Mouse (Mus musculus) kidney, postnatal 0 days (tissue): ENCODE measurements around the gene Dusp19. TPM values are rescaled to one million over a fixed set of nuclear protein-coding genes. Genes with fewer than 3 reads are reported as not detected.

Experiments
- ATAC-seq: fragments of 200-750 bp; cut with Nextera tagmentation; replicated peaks from 2 replicates; pipeline ENCODE4 v1.8.0; 2017; ENCODE audit warnings: low read depth, moderate number of reproducible peaks, moderate TSS enrichment, moderate library complexity; ENCODE audit not compliant: low FRiP score
- DNase-seq: peaks from one replicate; pipeline ENCODE4 v3.0.0-alpha.2; 2016; ENCODE audit warnings: low spot score
- H3K27ac ChIP-seq: fragments of 300-500 bp; sonication (generic); 2 replicates; pipeline ENCODE4 v1.5.1; 2014; ENCODE audit warnings: mild to moderate bottlenecking
- H3K27me3 ChIP-seq: fragments of 300-500 bp; sonication (generic); 2 replicates; pipeline ENCODE4 v1.6.1; 2014; ENCODE audit warnings: low read length, mixed read lengths; ENCODE audit not compliant: insufficient read depth
- H3K36me3 ChIP-seq: fragments of 300-500 bp; sonication (generic); 2 replicates; pipeline ENCODE4 v1.6.1; 2014; ENCODE audit warnings: low read length, mixed read lengths; ENCODE audit not compliant: insufficient read depth
- H3K4me1 ChIP-seq: fragments of 300-500 bp; sonication (generic); replicated peaks from 2 replicates; pipeline ENCODE4 v1.6.1; 2014; ENCODE audit warnings: antibody characterized with exemption, low read length, mixed read lengths; ENCODE audit not compliant: insufficient read depth
- H3K4me2 ChIP-seq: fragments of 300-500 bp; sonication (generic); 2 replicates; pipeline ENCODE4 v1.6.1; 2014; ENCODE audit warnings: mild to moderate bottlenecking, low read length, moderate library complexity, mixed read lengths
- H3K4me3 ChIP-seq: fragments of 300-500 bp; sonication (generic); replicated peaks from 2 replicates; pipeline ENCODE4 v1.5.1; 2014; ENCODE audit warnings: low read depth, low read length
- H3K9ac ChIP-seq: fragments of 300-500 bp; sonication (generic); 2 replicates; pipeline ENCODE4 v1.6.1; 2014; ENCODE audit warnings: low read depth, low read length
- H3K9me3 ChIP-seq: fragments of 300-500 bp; sonication (generic); replicated peaks from 2 replicates; pipeline ENCODE4 v1.6.1; 2016; ENCODE audit warnings: low read length, inconsistent platforms, mixed read lengths
- CTCF ChIP-seq: IDR thresholded peaks from 2 replicates; pipeline ENCODE4 v1.5.1; 2016; ENCODE audit warnings: antibody characterized with exemption, low read depth, mild to moderate bottlenecking, moderate library complexity
- WGBS: fragments of 180-500 bp; shearing (Covaris S2); extraction: QIAGEN DNeasy Blood & Tissue Kit; methylation state at CpG from one replicate; pipeline ENCODE4 v1.1.7; 2014; 5-methylcytosine and 5-hydroxymethylcytosine counted together
- microRNA counts: library from miRNA; unstranded; fragments of <30 nt; microRNA quantifications from one replicate; lab custom pipeline; 2015
- microRNA-seq: library from miRNA; unstranded; fragments of <30 nt; microRNA quantifications from one replicate; pipeline ENCODE4, GENCODE M21; 2016
- polyA plus RNA-seq: library from polyadenylated mRNA; unstranded; fragments of >200 nt; fragmentation: Nextera tagmentation; extraction: Ambion mirVana; gene quantifications from 2 replicates; pipeline ENCODE4 v1.2.1, GENCODE M21; 2015

Dusp19 gene
- polyA plus RNA-seq, 1 experiment from 2014 or later, result 14.3 TPM

DNA sequence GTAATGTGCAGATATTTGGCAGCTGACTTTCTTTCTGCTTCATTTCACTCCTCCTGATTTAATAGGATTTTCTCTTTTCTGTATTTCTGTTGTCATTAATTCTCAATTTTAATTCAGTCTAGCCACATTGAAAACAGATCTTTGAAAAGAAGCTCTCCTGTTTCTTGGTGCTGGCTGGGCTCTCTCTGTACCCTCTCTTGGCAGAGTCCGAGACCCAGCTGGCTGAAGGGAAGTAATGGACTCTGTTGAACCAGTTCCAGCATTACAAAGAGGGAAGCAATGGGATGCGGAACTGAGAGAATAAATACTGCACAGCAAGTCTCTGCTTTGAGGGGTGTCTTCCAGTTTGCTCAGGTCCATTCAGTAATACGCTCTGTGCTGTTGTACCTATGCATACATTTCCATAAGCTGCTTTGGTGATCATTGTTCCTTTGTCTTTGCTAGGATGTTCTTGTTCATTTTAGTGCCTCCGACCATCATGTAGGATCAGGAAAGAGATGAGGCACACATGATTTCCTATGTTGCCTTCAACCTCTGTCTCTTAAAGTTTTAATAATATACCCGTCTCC lies 50.6 kb downstream of the Dusp19 start:
- no peak for DNase-seq
- H3K4me2 ChIP-seq, result no peak overlapping the region
- H3K4me3 ChIP-seq, result no peak overlapping the region
- TF ChIP-seq CTCF, result no peak
- no peaks in the 10 kb centered on the region; the same call in 1 of the 2 replicates for H3K36me3 ChIP-seq
- no peak overlapping the region for H3K27ac ChIP-seq
- ATAC-seq, result no peak
- no peaks in the 10 kb centered on the region for H3K9me3 ChIP-seq
- no peaks in the 10 kb centered on the region for H3K4me1 ChIP-seq
- no peaks in the 10 kb centered on the region for H3K27me3 ChIP-seq
- 93% methylated on average over 5 of the region's 5 CpGs for WGBS
- no peak overlapping the region for H3K9ac ChIP-seq

GRCm38 (mm10) chr2:80669868-80670666 lies 53.2 kb downstream of the Dusp19 start:
- Histone ChIP-seq H3K4me1 (no peaks in the 10 kb centered on the region), H3K27ac (no peak overlapping the region), H3K27me3 (no peaks in the 10 kb centered on the region), H3K9ac (no peak overlapping the region), H3K4me2 (no peak overlapping the region), H3K4me3 (no peak overlapping the region), H3K9me3 (no peaks in the 10 kb centered on the region), H3K36me3 (no peaks in the 10 kb centered on the region; the same call in 1 of the 2 replicates)
- peak; percentile 72 for TF ChIP-seq CTCF
- DNase-seq (peak; percentile 33), ATAC-seq (no peak)
- 71% methylated on average over 11 of the region's 11 CpGs for WGBS

GRCm38 (mm10) chr2:80678803-80679202 lies 62.0 kb downstream of the Dusp19 start:
- Histone ChIP-seq H3K4me1 (no peaks in the 10 kb centered on the region), H3K9ac (no peak overlapping the region), H3K36me3 (no peaks in the 10 kb centered on the region), H3K4me3 (no peak overlapping the region), H3K27me3 (no peaks in the 10 kb centered on the region), H3K4me2 (no peak overlapping the region), H3K27ac (no peak overlapping the region), H3K9me3 (no peaks in the 10 kb centered on the region)
- DNase-seq (no peak), ATAC-seq (no peak)
- no peak for TF ChIP-seq CTCF
- 87% methylated on average over 8 of the region's 8 CpGs for WGBS

MicroRNAs within 50 kb of the gene (microRNA counts, 519-probe panel; counts per million panel counts)
- microRNA mmu-miR-684 (lab: Ali Mortazavi, UCI), result 330 counts per million, percentile 68 among the panel's probes with 10 or more counts

Small RNAs within 50 kb of the gene (microRNA-seq; reads per million reads assigned to microRNA genes)
- gene Mir684-1, result not detected

Other genes starting within 250 kb of the Dusp19 start
- gene Frzb, start 169.4 kb upstream of the Dusp19 start, polyA plus RNA-seq, result 23.5 and 24.3 TPM in 2 replicates
- 55.3 and 56.6 TPM in 2 replicates for gene Nckap1, start 35.7 kb upstream of the Dusp19 start, polyA plus RNA-seq
- 29.0 and 30.7 TPM in 2 replicates for gene Nup35, start 191 bp downstream of the Dusp19 start, polyA plus RNA-seq